Mouse (Mus musculus) erythroblast, adult 5-6 weeks (primary cell): ENCODE measurements around the gene Slc9a9. TPM values are rescaled to one million over a fixed set of nuclear protein-coding genes. Genes with fewer than 3 reads are reported as not detected.

ENCODE experiments used
- ATAC-seq: replicated peaks from 2 replicates; pipeline ENCODE4 v1.8.0; 2016; ENCODE audit warnings: moderate number of reproducible peaks, mild to moderate bottlenecking, moderate TSS enrichment, inconsistent platforms; ENCODE audit not compliant: poor library complexity, low FRiP score, severe bottlenecking
- total RNA-seq, 2 experiments: library from RNA; stranded (forward) in 1 of 2; stranded (reverse) in 1 of 2; fragments of 150-400 nt in 1 of 2; fragments of 200-764, 138-1000 nt in 1 of 2; gene quantifications; 2 replicates each; pipeline versions ENCODE4 v1.2.3 to v1.2.4; 2015 to 2017; ENCODE audit warnings: low replicate concordance in 2 of 2

The Slc9a9 gene
- total RNA-seq, 2 experiments from 2014 or later: 1.9 to 4.3 TPM

DNA sequence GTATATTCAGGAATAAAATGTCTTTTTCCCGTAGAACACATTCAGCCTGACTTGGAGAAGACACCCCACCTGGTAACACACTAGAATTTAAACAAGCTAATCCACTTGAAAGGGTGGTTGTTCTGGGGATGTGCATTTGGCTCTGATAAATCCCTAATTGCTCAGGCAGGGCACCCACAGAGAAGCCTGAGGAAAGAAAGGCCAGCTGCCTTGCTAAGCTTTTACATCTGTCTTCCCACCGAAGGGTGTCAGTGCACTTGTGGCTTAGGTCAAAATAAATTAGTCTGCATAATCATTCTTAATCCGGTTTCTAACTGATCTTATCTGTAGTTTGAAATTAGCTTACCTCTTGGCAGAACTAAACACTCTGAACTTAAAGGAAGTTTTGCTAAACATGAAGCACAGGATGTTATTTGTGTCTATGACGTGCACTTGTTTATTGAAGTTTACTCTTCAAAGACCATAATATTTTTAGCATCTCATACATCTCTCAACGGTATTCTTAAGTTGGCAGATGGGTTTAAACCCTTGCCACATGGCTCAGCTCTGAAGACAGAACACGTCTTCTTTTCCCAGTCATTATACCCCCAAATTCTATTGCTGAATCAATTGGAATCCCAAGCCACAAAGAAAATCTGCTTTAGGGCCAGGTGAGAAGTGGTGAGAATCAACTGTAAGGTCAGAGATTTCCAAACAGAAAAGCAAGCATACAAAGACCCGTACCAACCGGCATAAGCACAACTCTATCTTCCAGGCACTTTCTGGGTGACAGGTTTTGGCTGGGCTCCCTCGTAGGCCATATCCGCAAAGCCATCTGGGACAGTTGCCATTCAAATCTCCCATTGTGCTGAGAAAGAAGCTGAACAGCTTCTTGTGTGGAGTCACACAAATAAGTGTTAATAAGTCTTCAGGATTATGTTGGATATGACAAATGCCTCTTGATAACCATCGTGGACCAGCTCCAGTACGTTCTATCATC, 443.7 kb downstream of the Slc9a9 start:
- no peak for ATAC-seq

DNA sequence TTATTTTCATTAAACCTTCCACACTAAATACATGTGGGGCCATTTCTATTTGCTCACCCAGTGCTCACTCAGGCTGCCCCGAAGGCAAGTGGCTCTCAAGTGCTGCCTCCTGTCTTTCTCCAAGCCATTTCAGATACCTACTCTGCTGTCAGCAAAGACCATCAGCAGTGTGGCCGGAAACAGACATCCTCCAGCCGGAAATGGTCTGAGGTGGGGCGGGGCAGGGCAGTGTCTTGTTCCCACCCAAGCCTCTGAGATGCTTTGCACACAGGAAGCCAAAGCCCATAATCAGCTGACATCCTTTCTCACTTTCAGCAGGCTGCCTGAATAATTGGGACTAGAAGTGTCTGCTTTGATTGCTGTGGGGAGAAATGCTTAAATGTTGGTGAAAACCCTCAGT, 450.4 kb downstream of the Slc9a9 start:
- ATAC-seq: no peak

DNA sequence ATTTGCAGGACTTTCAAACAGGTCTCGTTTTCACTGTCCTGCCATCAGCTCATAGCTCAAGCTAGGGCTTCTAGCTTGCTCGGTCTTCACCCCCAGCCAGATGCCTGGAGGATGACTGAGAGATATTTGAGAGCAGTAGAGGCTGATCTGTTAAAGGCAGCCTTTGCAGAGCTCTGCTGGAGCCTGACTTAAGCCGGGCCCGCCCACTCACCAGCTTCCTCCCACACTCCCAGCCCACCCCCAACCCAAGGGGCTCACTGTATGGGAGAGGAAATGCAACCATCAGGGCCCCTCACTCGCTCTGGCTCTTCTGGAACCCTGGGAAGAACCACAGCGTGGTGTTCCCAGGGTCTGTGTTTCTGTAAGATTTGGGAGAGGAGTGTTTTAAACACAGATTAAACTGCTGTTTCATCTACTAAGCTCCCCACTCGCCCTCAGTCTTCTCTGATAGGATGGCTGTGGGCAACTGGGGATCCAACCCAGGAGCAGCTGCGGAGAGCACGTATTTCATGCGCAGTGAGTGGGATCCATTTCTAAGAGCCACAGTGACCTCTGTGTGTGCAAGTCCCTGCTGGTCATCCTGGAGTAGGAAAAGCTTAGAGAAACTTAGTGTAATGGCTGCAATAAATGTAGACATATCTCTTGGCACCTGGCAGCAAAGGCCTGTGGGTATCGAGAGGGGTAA, 451.6 kb downstream of the Slc9a9 start:
- ATAC-seq: no peak

DNA sequence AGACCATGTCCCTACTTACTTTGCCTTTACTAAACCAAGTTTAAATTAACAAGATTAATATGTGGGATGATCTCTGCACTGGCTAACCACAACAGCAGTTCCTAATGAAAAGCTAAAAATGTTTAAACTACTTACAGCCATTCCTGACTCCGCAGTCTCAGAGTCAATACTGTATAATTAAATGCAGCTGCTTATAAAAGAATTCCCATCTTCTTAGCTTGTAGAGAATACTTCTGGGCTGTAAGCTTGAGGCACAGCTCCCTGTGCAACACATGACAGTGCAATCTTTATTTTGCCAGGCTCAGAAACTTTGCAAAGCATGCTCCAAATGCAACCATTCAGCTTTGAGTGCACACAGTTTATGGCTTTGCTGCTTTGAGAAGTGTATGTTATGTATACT, 456.0 kb downstream of the Slc9a9 start:
- ATAC-seq: no peak

DNA sequence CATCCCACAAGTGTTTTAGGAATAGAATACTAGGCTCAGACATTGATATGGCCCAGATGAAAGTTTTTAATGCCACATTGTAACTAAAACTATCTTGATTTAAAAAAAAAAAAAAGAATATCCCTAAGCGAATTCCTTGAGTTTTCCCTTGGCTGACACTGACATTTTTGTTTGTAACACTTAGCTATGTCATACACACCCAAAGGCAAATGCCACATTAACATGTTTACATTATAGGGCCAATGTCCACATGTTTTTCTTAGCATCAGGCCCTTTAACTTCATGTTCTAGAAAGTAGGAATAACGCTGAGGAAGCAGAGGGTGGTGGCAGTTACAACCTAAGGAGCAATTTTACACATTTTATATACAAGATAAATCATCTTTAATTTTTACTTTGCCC, 458.1 kb downstream of the Slc9a9 start:
- no peak for ATAC-seq

DNA sequence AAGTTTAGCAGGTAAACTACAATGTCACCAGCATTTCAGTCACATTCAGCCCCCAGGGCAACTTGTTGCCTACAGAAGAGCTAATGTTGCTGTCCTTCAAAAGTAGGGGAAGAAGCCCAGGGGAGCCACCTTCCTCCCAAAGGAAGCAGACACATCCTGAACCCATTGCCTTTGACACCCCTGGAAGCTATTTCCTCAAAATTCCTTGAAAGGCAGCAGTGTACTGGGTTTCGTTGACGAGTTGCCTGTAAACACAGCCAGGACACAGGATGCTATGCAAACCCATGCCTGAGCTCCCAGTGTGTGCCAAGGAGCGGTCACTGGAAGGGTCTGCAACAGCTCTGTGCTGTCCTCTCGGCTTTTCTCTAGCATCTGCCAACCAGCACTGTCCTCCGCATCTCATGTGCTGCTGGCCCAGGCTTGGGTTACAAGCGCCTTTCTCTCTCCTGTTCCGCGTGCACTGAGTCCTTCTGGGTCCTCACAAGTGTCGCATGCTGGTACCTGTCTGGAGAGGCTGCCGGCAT, 479.6 kb downstream of the Slc9a9 start:
- no peak for ATAC-seq

DNA sequence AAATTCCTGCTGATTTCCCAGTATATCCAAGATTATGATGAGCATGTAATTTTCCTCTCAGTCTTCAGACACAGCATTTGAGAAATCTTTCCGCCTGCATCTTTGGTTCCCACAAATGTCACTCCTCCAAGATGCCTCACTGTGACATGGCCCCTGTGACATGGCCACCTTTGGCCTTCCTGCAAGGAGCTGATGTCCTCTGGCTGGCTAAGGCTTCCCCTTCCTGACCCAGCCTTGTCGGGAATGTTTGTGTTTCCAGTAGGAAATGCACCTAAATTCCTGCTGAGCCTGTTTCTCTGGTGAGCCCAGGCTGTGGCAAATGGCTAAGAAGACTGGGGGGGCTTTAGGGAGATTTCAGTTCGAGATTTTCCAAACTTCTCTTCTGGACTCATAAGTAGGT, 480.4 kb downstream of the Slc9a9 start:
- ATAC-seq: no peak

DNA sequence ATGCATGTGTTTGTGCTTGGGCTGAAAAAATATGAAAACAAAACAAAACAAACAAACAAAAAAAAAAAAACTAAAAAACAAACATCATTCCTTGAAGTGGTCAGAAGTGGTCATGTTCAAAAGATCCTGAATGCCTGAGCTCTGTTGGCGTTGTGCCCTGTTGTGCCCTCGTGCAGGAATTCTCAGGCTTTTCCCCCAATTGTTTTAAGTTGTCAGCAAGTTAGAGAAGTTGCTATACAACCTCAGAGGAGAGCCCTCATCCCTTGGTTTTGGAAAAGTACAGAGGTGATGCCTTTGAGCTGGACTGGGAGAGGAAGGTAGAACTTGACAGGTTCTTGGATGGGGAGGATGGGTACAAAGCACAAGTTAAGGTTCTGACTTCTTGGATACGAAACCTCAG, 480.9 kb downstream of the Slc9a9 start:
- ATAC-seq: no peak

DNA sequence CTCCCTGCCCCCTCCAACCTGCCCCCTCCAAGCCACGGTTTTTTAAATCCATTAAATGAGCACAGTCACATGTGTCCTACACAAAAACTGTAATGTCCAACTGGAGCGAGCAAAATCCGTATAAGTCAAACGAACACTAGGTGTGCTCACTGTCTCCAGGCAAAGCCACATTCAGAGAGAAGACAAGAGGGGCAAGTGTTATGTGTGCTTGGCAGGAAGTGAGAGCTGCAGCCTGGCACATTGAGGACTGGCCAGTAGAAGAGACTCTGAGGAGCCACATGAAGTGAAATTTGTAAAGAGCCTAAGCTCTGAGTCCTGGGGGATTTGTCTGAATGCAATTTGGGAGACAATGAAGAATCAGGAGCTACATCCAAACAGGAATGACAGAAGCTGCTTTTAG, 481.3 kb downstream of the Slc9a9 start:
- no peak for ATAC-seq

DNA sequence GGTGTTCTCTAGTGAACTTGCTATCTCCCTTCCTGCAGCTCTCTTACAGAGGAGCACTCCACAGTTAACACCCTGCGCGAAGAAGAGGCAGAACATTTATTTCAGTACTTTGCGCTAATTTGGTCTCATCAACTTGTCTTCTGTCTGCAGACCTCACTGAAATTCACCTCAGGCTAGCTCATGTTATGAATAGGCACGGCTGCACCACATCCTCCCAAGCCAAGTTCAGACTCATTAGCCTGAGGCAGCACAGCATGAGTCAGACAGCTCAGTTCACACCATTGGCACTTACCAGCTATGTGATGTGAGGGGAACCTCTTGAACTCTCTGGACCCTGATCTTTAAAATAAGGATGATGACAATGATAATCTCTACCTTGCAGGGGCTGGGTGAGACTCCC, 482.0 kb downstream of the Slc9a9 start:
- no peak for ATAC-seq

DNA sequence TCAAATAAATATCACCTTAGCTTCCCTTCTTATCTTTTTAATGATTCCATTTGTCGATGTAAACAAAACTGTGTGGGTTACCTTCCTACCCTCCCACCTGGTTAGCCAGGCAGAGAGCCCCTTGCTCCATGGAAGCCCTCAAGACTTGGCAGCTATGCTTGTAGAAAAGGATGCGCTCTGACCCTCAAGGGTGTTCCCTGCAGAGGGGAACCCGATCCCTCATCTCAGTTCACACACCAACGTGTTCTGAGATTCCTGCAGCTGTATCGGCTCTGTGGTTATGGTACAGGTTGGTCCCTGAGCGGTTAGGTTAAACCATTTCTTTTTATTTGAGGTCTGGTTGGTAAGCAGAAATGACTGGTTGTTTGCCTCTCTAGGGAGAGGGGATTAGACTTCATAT, 484.3 kb downstream of the Slc9a9 start:
- no peak for ATAC-seq

DNA sequence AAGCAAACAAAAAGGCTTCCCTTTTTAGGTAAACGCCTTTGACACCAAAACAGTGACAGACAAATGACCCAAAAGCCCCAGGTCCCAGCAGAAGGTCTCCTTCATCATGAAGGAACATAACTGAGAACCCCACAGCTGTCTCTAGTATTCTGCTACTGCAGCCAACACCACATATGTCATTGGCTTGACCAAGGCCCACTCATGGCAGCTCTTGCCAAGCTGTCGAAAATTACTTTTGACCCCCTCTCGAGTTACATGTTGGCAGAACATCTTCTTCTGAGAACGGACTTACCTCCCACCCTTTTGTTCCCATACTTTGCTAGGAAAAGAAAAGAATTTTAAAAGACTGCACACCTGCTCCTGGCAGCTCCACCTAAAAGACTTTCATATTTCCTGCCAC, 488.2 kb downstream of the Slc9a9 start:
- ATAC-seq: no peak

DNA sequence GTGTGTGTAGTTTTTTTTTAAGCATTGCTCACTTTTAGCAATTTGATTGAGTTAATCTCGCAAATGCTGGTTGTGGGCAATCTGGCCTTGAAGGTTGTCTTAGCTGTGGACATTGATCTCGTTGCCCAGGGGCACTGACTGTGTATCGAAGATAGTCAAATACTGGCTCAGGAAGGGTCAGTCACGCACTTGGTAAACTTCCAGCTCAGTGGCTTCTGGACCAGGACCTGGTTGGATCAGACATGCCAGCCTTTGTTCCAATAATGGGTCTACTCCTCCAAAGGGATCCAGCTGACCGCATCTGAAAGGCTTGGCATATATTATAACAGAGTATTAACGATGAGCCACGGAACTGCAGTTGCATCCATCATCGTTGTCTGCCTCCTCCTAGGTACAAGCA, 489.2 kb downstream of the Slc9a9 start:
- ATAC-seq: no peak

DNA sequence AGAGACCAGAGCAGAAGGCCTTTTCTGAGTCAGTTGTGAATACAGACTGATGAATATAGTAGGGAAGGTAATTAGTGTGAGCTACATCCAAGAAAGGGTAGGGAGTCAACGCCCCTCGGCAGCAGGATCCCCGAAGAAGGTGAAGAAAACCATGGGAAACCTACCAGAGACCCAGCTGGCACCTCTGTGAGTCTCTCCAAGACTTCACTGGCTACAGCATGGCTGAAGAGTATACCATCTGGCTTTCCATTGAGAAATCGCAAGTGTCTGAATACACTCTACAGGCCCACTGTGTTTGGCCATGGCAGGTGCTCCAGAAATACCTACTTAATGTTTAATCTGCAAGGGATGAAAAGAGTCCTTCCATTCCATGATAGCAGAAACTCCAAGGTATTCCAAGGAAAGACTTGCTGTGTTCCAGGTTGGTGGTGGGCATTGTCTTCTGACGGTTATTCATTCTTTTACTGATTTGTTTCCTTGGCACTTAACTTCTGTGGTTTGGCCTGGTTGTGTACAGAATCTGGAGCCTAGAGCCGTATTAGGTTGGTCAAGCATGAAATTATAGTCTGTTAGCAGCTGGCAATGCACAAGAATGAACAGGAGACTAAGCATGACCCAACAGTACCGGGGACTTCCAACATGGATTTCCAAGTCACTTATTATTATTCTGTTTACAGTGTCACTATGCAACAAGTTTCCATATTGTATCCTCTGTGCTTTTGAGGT, 491.0 kb downstream of the Slc9a9 start:
- ATAC-seq: no peak

DNA sequence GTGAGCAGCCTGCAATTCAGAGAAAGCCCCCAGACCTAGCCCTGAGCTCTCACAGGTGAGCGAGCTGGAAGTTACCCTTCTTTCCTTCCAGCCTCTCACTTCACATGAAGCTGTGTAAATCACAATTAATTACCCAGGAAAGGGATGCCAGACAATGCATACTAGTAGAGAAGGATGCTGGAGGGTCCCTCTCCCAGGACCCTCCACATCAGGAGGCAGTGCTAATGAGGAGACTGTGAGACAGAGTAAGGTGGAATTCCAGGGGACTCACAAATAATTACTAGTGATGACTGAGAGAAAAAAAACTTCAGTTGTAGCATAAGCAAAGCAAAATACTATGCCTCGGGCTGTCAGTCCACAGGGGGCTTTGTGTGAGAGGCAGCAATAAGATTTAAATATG, 492.0 kb downstream of the Slc9a9 start:
- no peak for ATAC-seq

DNA sequence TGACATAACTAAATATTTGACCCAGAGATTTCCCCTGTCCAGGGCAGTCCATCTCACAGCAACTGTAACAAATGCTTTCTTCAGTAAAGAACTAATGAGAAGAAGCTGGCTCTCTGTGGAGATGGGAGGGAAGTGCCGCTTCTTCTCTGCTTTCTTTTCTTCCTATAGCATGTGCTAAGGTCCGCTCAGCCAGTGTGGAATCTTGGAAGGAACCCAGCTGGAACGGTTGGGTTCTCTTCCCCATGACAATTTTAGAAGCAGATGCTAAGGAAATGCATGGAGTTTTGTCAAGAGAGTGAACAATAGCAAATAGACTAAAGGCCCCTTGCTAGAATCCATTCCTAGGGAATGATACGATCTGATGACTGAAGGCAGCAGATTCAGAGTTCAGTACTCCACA, 496.5 kb downstream of the Slc9a9 start:
- ATAC-seq: no peak

DNA sequence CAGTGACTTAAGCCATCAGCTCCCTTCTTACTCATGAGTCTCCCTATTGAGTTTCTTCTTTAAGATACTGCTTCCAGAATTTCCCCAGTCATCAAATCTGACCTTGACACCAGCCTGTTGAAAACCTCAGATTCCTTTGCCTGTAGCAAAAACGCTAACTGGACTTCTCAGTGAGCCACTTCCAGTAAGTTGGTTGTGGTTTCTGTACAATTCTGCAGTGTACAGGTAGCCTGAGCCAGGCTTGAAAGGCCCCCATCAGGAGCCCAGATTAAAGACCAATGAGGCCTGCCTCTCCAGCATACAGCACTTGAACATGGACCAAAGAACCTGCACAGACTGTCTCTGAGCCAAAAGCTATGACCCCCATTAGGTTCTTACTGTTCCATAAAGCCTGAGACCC, 498.1 kb downstream of the Slc9a9 start:
- no peak for ATAC-seq

DNA sequence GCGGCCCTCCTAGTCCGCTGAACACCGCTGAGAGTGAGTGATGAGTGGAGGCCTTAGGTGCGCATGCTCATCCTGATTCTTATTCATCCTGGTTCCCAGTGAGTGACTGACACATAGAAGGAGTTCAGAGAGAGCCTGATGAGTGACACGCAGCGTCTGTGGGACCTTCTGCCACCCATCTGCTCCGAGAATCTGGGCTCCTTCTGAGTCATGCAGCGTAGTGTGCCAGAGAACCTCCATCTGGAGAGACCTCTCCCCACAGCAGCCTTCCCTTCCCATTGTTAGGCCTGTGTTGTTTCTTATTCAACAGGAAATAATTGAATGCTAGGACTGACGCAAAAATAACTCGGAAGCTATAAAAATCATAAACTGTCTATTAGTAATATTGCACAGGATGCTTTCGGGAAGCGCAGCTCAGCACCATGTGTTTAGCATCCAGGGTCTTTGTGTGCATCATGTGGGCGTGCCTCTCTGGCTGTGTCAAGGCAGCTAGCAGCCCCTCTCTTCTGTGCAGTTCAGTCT, 498.8 kb downstream of the Slc9a9 start:
- no peak for ATAC-seq

DNA sequence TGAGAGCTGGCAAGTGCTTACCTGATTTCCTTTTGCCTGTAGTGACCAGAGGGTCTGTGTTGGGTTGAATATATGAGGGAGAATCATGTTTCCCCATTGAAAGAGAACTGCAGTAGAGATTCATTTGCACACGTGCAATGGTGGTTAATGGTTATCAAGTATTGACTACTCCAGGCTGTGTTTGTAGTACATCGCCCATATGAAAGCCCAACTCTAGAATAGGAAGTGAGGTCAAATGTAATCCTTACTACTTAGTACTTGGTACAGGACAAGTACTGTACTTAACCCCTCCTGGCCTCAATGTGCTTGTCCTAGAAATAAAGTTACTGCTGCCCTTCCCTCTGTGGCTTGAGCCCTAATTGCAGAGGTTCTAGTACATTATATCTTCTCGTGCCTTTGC, 508.5 kb downstream of the Slc9a9 start:
- no peak for ATAC-seq

DNA sequence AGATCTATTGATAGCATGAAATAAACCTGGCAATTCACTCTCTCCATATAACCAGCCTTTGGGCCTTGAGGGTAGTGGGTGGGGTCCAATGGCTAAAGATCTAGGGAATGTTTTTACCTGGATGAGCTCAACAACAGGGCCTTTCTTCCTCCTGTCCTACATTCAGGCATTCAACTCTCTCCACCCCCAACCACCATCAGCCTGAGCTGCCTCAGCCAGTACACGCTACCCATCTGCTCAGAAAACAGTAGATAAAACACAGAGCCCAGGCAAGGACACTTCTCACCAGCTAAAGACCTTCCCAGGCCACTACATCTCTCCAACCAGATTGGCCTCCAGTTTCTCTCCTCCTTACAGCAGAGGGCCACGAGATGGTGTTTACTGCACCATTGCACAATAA, 510.3 kb downstream of the Slc9a9 start:
- ATAC-seq: no peak
